Mouse (Mus musculus) left cerebral cortex, adult 9 months (tissue): ENCODE results near the gene Atxn1.
A peak's percentile ranks its signal among the peaks of the same experiment; 100 is the strongest.

Source experiments
- DNase-seq, 2 experiments: peaks; one replicate each; pipeline ENCODE4 v3.0.0; 2022; ENCODE audit warnings: low spot score in 2 of 2

Gene Atxn1

GRCm38 (mm10) chr13:45829341-45829936 lies 135.4 kb downstream of the Atxn1 start:
- DNase-seq: no peak

DNA sequence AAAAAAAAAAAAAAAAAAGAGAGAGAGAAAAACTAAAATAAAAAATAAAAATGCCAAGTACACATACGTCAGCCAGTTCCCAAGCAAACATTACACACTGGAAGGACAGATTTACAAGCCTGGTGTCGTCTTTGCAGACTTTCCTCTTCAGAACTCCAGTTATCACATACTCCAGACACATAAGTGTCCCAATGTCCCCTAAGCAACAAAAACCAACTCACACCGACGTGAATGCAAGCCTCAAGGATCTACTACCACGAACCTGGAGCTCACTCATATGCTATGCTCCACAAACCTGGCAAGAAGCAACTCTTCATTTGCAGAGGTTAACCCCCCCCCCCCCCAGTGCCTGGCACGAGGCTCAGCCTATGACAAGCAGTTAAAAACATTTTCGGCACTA lies 136.8 kb downstream of the Atxn1 start:
- DNase-seq: no peak

DNA sequence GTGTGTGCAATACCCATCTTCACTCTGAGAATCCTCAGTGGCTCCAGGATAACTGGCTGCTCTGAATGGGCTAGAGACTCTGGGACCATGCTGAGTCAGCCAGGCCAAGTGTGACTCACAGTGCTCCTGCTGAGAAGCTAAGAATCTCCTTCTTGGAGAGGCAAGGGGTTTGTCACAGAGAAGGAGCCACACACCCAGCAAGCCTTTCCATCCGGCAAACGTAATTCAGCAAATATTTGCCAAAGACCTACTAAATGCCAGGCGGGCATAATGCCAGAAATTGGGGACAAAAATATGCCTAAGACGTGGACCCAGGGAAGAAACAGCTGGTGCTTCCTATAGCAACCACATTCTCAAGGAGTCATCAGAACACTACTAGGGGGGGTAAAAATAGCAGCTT lies 137.2 kb downstream of the Atxn1 start:
- DNase-seq: peak in 1 of 2 experiments; percentile 58

- no peak for DNase-seq
Measured at GRCm38 (mm10) chr13:45827046-45827596, 137.7 kb downstream of the Atxn1 start.

DNA sequence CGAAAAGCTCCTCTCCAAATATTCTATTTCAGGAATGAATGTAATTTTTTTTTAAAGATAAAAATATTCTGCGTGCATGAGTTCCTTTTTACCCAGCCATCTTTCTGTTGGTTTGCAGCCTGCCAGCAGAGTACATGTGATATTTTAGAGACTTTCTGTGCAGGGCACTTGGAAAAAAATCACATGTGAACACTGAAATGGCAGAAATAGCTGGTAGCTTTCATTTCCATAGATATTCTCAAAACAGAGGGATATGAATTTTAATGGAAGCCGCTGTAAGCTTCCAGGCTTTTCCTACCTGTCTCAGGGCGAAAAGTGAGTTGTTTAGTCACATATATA lies 142.3 kb downstream of the Atxn1 start:
- no peak for DNase-seq

DNA sequence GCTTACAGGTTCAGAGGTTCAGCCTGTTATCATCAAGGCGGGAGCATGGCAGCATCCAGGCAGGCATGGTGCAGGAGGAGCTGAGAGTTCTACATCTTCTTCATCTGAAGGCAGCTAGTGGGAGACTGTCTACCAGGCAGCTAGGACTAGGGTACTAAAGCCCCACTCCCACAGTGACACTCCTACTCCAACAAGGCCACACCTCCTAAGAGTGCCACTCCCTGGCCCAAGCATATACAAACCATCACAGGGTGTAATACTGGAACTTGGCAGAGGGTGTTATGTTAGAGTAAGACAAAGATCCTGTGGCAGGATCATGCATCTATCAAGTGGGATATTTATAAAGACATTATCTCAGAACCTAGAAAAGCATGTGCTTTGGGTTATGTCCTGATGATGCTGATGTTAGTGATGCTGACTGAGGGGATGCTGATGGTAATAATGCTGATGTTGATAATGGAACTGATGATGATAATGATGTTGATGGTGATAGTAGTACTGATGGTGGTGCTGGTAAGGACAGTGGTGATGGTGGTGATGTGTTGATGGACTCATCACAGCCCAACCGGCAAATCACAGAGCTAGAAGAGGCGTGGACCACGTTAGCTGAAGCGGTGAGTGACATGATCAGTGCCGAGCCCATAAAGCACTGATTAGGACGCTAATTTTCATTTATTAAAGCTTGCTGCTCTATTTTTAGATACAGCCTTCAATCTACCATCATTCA lies 142.9 kb downstream of the Atxn1 start:
- no peak for DNase-seq

DNA sequence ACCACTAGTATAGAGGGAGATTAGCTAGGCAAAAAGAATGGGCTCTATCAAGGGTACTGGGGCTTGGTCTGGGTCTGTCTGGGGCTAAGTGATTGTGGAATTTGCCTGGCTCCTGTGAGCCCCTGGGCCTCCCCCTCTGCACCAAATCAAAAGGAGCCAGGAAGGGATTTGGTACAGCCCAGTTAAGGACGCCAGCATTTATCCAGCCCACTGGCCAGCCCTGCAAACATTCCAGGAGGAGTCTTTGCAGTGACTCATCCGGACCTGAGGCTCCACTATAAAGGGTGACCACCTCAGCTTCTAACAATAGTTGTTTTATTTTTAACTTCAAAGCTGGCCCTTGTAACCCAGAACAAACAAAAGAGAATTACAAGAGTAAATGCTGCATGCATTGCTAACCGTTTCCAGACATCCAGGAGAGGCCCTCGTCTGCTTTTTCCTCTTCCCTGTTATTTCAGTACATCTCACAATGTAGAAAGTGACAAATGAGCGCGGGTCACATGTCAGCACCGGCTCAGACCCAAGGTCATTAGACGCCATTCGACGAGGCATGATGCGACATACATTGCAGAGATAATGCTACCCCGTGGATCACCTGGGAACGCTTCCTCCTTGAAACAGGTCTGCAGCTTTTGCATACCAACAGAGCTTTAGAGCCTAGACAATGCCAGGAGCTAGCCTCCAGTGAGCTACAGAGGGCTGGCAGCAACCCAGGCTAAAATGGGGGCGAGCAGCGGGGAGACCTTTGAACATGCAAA lies 144.2 kb downstream of the Atxn1 start:
- DNase-seq: no peak

DNA sequence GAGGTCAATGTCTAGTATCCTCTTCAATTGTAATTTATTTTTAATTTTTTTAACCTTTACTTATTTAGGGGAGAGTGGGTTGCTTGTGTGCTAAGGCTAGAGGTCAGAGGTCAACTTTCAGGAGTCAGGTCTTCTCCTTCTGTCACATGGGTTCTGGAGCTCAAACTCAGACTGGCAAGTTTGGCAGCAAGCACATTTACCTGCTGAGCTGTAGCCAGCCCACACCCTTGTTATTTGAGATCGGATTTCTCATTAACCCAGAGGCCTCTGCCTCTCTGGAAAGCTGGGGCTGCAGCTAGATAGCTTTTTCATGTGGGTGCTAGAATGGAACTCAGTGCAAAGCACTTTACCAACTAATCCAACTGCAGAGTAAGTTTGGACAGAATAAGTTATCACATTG lies 148.1 kb downstream of the Atxn1 start:
- DNase-seq: no peak

DNA sequence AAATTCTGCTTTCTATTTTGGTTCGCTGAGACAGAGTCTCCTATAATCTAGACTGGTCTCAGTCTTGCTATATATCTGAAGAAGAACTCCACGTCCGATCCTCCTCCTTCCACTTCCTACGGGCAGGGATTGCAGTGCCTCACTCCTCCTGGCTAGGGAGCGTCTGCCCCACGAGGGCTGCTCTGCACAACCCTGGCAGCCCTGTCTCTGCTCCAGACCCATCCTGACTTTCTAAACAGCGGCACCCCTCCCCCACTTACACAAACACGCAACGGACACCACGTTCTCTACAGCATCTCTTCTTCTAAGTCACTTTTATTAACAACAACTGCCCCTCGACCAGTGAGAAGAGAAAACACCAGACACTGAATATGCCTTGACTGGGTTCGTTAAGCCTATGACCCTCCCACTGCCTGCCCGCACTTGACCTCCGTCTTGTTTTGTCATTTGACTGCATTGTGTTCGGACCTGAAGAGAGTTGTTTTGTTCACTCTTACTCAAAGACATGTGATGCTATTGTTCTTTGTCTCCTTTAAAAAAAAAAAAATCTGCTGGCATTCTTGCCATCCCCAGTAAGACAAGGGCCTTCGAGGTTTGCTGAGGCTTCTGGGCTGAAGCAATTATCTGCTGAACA lies 154.9 kb downstream of the Atxn1 start:
- peak in 1 of 2 experiments; percentile 17 for DNase-seq

GRCm38 (mm10) chr13:45807593-45808043 lies 157.2 kb downstream of the Atxn1 start:
- peak in 1 of 2 experiments; percentile 75 for DNase-seq

- no peak for DNase-seq
Measured at GRCm38 (mm10) chr13:45806600-45807525, 157.9 kb downstream of the Atxn1 start.

DNA sequence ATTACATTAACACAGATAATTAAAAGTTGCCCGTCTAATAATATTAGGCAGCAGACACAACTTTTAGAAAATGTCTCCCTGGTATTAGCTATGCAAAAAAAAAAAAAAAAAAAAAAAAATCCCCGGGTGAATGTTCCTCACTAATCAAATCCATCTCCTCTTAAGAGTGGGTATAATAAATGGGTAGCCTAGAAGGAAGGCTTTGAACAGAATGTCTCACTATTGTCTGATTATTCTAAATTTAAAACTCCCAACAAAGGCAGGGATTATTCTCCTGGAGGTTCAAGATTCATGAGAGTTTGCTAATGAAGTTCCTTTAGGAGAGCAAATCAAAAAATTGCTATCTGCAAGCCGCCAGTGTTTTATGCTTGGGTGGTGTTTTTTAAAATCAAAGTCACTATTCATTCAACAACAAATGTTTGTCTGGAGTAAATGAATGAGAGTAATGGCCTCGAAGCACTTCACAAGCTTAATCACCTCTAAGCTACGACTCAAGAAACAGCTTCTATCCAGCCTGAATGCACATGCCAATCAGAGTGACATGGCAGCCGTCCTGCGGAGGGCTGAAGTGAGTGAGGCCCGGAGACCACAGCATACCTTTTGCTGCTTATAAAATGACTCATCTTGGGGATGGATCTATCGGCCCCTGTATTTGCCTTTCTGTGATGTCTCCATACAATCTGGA lies 158.8 kb downstream of the Atxn1 start:
- DNase-seq: no peak

- peak in 1 of 2 experiments; percentile 29 for DNase-seq
Measured at GRCm38 (mm10) chr13:45802620-45803410, 162.0 kb downstream of the Atxn1 start.

- no peak for DNase-seq
Measured at GRCm38 (mm10) chr13:45798248-45798647, 166.6 kb downstream of the Atxn1 start.

DNA sequence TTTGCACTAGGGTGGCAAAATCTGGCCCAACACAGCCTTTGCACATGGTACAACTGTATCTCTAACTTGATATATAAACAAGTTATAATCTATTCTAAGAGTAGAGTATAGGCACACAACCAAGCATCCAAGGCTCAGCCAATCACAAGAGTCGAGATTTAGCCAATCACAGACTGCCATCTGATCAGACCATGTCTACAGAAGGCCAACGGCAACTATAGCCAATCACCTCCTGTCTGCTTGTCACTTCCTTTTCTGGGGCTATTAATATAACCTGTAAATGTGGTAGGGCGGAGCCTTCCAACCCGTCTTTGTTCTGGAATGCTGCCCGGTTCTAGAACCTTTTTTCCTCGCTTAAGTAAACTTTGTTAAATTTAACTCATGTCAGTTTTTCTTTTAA lies 167.1 kb downstream of the Atxn1 start:
- peak in 1 of 2 experiments; percentile 20 for DNase-seq

GRCm38 (mm10) chr13:45796286-45796685 lies 168.5 kb downstream of the Atxn1 start:
- DNase-seq: no peak

- no peak for DNase-seq
Measured at GRCm38 (mm10) chr13:45793796-45794195, 171.0 kb downstream of the Atxn1 start.

DNA sequence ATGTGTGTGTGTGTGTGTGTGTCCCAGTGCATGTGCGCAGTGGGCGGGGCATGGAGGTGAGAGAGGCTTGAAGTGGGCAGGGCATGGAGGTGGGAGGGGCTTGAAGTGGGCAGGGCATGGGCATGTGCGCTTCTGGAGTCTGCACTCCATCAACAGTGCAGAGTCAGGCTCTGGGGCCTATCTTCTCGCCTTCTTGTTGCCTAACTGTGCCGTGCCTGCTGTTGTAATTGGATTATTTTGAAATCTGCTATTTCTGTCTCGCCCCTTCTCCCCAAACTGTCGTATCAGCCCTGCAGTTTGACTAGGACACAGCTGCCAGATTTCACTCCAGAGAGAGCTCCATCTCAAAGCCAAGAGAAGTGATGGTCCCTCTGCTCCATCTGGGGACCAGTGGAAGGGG lies 178.4 kb downstream of the Atxn1 start:
- DNase-seq: no peak

DNA sequence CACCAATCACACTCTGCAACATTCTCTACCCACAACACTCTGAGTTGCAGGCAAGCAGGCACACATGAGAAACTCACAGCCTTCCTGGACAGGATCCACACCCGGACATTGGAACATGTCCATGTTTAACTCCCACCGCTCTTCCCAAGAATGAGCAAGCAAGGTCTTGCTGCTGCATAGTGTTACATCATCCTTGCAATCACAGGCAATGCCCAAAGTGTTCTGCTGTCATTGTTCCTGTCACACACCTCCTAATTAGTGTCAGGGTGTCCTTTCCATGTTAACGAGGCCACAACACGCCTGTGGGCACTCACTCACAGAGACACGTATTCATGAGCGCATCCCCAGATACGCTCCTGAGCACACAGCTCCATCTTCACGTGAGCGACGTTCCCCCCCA lies 181.1 kb downstream of the Atxn1 start:
- DNase-seq: peak in 1 of 2 experiments; percentile 56

GRCm38 (mm10) chr13:45778750-45779149 lies 186.1 kb downstream of the Atxn1 start:
- no peak for DNase-seq
